Mouse (Mus musculus) erythroblast, adult 5-6 weeks (primary cell): Measurements from ENCODE around the gene Aldh3b2. TPM values are rescaled to one million over a fixed set of nuclear protein-coding genes. Genes with fewer than 3 reads are reported as not detected.
"Not testable (repeated sequence)": the region's sequence is repeated elsewhere in the genome, so short reads cannot be mapped to it uniquely, and the experiment has no call there.

Source experiments
- ATAC-seq: replicated peaks from 2 replicates; pipeline ENCODE4 v1.8.0; 2016; ENCODE audit warnings: moderate number of reproducible peaks, mild to moderate bottlenecking, moderate TSS enrichment, inconsistent platforms; ENCODE audit not compliant: poor library complexity, low FRiP score, severe bottlenecking
- total RNA-seq, 2 experiments: library from RNA; stranded (forward) in 1 of 2; stranded (reverse) in 1 of 2; fragments of 150-400 nt in 1 of 2; fragments of 200-764, 138-1000 nt in 1 of 2; gene quantifications; 2 replicates each; pipeline versions ENCODE4 v1.2.3 to v1.2.4; 2015 to 2017; ENCODE audit warnings: low replicate concordance in 2 of 2

The Aldh3b2 gene
- total RNA-seq, 2 experiments from 2014 or later = 1.9 TPM; not detected in 1

DNA sequence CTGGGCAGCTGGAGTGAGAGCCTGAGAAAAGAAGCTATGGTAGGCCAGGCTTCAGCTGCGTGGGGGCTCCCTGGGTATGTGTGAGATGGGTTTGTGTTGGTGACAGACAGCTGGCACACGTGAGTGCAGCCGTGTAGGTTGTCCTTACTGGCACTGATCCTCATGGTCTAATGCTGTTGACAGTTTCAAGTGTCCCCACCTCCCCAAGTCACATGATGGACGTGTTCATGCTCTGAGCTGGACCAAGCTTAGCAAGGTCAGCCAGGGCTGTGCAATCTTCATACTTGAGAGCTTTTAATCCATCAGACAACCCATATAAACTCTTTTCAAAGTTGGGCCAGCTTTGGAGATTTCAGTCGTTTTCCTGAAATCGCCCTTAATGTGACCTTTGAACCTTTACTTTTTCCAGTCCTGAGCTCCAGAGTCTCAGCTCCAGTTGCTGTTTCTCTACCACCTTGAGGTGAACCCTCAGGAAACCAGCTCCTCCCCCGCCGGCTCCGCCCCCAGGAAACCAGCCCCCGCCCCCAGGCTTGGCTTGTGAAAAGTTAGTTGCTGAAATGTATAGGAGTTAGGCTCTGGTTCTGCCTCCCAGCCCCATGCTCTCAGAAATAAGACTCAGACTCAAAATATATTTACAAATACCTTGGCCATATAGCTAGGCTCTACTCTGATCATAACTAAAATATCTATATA, 26.1 kb upstream of the Aldh3b2 start:
- ATAC-seq = no peak

DNA sequence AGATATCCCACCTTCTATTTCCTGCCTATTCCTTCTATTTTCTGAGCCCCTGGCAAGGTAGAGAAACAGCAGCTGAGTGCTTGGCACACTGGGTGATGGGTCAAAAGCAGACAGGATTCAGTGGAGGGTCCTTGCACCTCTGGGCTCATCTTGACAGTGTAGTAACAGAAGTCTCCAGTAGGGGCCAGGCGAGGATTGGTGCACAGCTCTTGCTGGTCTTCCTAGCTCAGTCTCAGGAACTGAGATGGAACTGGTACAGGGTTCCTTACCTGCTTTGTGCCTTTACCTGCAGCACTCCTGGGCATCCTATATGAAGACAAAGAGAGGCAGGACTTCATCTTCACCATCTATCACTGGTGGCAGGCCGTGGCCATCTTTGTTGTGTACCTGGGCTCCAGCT, 25.4 kb upstream of the Aldh3b2 start:
- ATAC-seq = peak; percentile 81

DNA sequence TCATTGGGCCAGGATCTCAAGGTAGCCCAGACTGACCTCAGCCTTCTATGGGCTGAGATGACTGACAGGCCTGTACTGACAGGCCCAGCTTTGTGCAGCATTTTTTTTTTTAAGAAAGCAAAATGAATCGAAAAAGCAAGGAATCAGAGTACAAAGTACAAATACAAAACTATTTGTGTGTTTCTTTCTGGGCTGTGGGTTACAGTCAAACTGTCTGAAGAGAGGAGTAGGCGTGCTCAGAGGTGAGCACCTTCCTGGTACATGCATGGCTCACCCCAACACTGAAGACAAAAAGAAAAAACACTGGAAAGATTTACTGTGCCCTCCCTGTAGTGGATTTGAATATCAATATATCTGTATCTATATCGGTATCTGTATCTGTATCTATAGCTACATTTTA, 24.3 kb upstream of the Aldh3b2 start:
- ATAC-seq = no peak

DNA sequence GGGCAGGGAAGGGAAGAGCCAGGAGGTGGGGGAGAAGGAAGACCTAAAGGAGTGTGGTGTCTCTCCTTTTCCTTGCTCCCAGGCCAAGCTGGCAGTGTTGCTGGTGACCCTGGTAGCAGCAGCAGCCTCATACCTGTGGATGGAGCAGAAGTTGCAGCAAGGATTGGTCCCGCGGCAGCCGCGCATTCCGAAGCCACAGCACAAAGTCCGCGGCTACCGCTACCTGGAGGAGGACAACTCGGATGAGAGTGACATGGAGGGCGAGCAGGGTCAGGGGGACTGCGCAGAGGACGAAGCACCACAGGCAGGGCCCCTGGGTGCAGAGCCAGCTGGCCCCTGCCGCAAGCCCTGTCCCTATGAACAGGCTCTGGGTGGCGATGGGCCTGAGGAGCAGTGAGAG, 23.6 kb upstream of the Aldh3b2 start:
- no peak for ATAC-seq

DNA sequence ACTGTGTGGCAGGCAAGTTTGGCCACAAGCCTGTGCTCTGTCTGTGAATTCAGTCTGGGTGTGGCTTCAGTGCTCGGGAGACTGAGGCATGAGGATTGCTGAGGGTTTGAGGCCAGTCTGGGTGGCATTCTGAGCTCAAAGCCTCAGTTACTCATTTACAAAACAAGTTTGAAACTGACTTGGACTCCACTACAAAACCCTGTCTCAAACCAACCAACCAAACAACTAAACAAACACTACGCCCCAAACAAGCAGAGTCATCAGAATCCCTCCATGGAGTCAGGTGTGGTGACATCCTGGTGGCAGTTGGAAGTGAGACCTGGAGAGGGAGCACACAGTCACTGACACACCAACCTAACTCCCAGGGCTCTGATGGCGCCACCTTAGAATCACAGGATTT, 21.8 kb upstream of the Aldh3b2 start:
- no peak for ATAC-seq

DNA sequence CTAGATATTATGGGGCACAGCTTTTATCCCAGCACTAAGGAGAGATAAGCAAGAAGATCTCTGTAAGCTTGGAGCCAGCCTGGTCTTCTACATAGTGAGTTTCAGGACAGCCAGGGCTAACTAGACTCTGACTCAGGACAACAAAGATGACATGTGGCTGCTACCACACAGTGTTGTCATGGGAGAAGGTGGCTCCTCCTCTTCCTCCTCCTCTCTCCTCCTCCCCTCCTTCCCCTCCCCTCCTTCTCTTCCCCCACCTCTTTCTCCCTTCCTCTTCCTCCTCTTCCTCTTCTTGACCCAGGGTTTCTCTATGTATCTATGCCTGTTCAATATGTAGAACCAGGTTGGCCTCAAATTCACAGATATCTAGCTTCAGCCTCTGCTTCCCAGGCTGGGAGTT, 20.7 kb upstream of the Aldh3b2 start:
- no peak for ATAC-seq

DNA sequence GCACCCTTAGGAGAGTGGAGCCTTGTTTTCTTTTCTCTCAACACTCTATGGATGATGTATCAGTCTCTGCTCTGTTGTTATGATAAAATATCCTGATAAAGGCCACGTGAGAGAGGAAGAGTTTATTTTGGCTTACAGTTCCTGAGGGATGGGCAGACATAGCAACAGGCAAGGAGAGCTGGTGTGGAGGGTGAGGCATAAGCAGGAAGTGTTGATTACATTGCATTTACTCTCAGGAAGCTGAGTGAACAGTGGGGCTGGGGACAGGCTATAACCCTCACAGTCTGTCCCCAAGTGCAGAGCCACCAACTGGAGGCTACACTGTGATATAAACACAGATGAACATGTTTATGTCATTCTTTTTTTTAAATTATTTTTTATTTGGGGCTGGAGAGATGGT, 20.0 kb upstream of the Aldh3b2 start:
- ATAC-seq = no peak

DNA sequence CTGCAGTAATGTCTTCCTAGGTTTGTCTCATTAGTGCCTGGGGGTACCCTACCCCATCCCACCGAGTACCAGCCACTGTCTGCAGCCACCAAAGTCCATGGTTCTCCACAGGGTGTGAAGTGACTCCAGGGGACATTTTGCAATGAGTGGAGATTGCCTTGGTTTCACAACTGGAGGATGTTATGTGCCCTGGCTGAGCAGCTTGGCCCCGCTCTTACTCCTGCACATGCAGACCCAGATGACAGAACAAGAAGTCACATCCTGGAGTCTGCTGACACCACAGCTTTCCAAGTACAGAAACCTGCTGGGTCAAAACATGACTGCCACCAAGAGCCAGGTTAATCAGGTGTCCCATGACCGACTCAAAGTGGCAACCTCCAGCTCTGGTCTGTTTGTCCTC, 17.1 kb upstream of the Aldh3b2 start:
- no peak for ATAC-seq

DNA sequence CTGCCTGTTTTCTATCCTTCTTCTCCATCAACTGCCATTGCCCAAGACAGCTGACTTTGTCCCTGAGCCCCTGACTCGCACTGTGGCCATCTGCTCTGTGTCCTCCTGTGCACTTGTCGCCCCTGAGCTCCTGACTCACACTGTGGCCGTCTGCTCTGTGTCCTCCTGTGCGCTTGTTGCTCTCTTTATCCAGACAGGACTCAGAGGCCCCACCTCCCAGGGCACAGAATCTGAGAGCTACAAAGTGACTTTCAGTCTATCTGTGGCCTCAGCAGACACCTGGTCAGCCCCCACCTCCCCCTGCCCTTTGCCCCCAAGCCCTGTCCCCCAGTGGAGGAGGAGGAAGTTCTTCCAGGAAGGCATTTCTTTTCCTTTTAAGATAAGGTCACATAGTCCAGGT, 16.3 kb upstream of the Aldh3b2 start:
- no peak for ATAC-seq

DNA sequence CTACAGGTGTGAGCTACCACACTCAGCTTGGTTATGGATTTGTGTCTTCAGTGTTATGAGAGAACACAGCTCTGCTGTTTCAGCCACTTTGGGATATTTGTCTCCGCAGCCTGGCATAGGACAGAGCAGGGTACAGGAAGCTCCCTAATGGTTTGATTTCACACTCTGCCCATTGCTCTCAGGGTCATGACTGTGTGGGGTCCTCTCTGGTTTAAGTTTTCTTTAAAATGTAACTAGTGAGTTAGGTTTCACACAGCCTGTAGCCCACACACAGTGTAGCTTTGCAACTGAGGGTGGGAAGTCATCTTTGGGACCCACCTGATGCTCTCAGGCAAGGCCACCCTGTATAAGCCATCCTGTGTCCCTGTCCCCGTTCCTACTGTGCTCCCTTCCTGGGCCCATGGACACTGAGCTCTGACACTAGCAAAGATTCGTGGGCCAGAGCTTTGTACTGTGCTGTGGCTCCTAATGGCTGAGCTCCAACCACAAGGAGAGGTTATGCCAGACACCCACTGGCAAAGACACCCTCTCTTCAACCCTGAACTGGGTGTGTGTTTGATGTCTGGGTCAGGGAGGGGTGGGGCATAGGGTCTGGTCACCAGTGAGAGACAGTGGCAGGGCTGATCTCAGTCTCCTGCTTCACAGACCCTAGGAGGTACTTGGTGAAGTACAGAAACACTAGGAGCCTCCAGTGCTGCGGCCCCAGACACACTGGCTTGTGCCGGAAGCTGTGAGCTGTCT, 14.7 kb upstream of the Aldh3b2 start:
- not testable (repeated sequence) for ATAC-seq

DNA sequence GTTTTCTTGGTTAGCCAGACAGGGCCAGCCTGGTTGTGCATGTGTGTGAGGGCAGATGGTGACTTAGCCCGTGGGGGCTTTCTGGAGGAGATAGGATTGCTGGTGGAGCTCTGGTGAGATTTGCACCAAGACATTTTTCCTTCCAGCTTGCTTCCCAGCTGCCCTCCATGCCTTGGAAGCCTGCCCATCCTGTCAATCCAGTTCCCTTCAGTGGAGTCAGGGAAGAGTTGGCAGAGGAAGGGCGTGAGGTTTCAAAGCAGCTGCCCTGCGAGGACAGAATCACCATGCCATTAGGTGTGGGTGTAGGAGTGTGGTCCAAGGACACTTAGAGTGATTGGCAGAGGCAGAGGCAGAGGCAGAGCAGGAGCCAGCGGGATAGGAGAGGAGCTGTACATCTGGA, 13.7 kb upstream of the Aldh3b2 start, which contains the start of gene Aldh3b3:
Gene Aldh3b3 (plus strand): TSS at position 176 of the 400 bp plus-strand sequence.
- ATAC-seq = no peak

DNA sequence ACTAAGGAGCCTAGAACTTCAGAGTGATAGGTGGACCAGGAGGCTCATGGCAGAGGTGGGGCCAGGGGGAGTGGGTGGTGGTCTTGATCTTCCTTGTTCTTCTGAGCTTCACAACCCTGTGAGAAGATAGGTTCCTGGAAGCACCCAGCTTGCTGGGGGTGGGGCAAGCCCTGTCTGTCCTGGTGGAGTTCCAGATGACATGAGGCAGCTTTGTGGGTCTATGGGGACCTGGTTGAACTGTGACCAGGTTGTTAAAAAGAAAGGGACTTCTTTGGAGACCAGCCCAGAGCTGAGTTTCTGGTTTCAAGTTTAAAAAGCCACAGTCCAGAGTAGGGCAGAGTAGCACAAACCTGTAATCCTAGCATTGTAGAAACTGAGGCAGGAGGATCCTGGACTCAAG, 13.1 kb upstream of the Aldh3b2 start:
- no peak for ATAC-seq

DNA sequence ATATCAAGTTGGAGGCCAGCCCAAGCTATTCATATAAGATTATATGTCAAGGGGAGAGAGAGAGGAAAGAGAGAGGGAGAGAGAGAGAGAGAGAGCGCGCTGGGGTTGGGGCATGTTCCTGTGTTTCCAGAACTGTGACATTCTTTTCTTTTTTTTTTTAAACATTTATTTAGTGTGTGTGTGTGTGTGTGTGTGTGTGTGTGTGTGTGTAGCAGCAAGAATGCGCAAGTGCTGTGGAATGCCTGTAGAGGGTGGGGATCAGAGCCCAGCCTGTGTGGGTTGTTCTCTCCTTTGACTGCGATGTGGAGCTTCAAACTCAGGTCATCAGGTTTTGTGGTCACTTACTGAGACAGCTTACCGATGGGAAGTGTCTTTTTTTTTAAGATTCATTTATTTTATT, 11.9 kb upstream of the Aldh3b2 start:
- ATAC-seq = no peak

DNA sequence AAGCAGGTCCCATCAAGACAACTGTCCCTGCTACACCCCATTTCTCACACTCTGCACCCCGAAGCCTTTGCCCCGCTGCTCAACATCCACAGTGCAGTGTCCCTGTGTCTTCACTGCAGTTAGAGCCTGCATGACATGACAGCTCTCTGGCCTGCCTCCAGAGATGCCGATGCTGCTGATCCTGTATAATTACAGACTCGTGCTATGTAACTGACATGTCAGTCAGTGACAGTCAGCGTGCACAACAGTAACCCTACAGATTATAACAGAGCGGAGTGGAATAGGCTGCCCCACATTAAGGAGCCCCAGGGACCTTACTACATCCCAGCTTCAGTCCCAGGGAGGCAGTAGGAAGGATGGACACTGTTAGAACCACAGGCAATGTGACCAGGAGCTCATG, 10.3 kb upstream of the Aldh3b2 start:
- not testable (repeated sequence) for ATAC-seq

DNA sequence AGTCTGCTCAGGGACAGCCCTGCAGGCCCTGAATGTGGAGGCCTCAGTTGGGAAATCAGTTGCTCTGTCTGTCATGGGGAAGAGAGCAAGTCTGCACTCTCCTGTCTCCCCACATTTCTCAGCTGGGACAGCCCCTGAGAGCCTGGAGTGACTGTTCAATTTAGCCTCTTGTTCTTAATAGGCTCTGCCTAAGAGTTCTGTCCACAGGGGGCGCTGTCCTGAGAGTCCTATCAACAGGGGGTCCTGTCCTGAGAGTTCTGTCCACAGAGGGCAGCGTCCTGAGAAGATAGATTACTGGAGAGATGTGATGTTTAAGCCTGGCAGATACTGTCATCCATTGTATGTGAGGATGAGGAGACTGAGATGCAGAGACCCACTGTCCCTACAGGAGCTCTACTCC, 9.7 kb upstream of the Aldh3b2 start:
- ATAC-seq = no peak

DNA sequence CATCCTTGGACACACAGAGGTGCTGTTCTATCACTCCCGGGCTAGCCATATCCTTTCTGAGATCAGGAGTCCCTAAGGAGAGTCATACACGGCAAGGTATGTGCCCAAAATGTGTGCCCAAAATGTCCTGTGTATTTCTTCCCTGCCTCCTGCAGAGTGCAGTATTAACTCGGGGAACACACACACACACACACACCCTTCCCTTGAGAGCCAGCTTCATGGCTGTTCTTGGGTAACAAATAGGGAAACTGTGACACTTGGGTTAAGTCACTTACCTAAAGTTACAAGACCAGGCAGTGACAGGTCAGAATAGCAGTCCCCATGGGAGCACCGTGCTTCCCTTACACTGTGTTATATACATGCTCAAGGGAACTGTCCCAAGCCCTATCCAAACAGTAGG, 8.1 kb upstream of the Aldh3b2 start:
- no peak for ATAC-seq

DNA sequence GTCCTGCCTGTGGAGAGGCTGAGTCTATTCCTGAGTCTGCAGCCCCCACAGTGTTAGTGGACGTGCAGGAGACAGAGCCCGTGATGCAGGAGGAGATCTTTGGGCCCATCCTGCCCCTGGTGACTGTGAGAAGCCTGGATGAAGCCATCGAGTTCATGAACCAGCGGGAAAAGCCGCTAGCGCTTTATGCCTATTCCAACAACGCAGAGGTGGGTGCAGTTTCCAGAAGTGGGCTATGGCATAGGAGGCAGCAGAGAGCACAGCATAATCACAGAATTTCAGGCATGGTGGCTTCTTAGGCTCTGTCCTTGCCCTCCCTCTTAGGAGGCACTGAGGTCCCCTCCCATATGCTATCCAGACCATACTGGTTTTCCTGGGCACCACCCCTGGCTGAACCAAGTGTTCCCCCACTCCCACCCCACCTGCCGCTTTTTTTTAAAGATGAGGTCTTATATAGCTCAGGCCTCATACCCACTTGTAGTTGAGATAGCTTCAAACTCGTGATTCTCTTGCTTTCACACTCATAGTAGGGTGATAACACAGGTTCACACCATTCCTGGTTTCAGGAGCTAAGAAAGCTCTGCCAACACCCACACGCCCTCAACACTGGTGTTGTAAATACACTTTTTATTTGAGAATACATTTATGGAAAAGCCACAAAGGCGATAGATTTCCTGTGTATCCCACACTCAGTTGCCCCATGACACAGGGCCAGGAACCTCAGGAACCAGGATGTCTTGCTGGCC, 5.6 kb upstream of the Aldh3b2 start:
- no peak for ATAC-seq

DNA sequence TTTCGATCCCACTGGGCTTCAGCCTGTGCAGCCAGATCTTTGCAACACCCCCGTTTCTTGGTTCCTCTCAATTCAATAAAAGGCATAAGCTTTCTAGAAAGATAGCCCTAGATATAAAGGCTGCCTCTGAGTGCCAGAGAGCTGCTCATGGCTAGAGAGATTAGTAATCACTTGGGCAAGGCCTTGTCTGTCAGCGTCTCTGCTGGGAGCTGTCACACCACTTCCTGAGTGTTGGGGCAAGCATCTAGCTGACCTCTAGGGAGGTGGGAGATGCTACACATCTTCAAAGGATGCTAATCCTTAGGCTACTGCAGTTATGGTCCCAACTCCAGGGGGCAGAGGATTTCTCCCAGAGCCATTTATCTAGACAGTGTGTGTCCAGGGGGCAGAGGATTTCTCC, 4.9 kb upstream of the Aldh3b2 start:
- no peak for ATAC-seq

DNA sequence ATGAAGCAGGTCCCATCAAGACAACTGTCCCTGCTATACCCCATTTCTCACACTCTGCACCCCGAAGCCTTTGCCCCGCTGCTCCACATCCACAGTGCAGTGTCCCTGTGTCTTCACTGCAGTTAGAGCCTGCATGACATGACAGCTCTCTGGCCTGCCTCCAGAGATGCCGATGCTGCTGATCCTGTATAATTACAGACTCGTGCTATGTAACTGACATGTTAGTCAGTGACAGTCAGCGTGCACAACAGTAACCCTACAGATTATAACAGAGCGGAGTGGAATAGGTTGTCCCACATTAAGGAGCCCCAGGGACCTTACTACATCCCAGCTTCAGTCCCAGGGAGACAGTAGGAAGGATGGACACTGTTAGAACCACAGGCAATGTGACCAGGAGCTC, 2.5 kb downstream of the Aldh3b2 start:
- not testable (repeated sequence) for ATAC-seq

DNA sequence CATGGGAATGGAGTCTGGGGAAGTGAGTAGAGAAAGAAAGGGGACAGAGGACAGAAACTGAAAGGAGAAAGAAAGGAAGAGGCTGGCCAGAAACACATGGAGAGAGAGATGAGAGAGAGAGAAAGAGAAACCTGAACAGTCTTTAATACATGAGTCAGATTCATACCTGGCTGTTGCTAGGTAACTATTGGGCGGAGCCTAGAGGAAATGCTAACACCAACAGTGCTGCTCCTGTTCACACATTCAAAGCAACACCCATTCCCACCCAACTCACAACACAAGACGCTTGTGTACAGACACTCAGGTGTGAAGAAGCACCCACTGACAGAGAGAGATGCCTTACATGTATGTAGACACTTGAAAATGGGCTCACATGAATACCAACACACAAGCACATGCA, 3.7 kb downstream of the Aldh3b2 start:
- ATAC-seq = no peak

DNA sequence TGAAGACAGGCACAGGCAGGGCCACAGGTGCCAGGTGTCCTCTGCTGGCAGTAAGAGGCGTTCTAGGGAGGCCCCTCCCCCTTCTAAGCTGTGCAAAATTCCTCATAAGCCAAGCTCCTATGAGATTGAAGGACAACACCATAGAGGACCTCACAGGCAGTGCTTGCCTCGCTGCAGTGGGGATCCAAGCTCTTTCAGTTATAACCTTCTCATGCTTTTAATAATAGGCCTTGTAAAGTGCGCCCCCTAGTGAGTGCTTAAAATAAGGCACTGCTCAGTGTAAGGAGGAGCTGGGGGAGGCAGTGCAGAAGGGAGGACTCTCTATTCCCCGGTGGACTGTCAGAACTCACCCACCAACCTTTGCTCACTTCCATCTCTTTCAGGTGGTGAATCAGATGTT, 8.2 kb downstream of the Aldh3b2 start:
- peak; percentile 64 for ATAC-seq
